Mouse (Mus musculus) MEL (cell line): ENCODE results near the gene Ankrd66. TPM values are rescaled to one million over a fixed set of nuclear protein-coding genes. Genes with fewer than 3 reads are reported as not detected.

Source experiments
- DNase-seq: peaks from one replicate; pipeline ENCODE4 v3.0.0; 2011; ENCODE audit warnings: low read depth, low spot score
- H3K27ac ChIP-seq: 2 replicates; pipeline ENCODE4 v1.5.1; 2012; ENCODE audit warnings: low read depth, mild to moderate bottlenecking, control low read depth, low read length, moderate library complexity; ENCODE audit not compliant: control insufficient read depth
- H3K27me3 ChIP-seq, 2 experiments: fragments of 150-350 bp in 1 of 2; sonication (generic) in 1 of 2; 2 replicates each; pipeline ENCODE4 v1.6.1; 2012; ENCODE audit warnings: low read length in 2 of 2, mild to moderate bottlenecking in 2 of 2, improper control_type of control experiment in 1 of 2, moderate library complexity in 1 of 2; ENCODE audit not compliant: insufficient read depth in 2 of 2, control insufficient read depth in 1 of 2
- H3K36me3 ChIP-seq, 2 experiments: 2 replicates each; pipeline ENCODE4 v1.6.1; 2012 to 2014; ENCODE audit warnings: low read length in 2 of 2, improper control_type of control experiment in 1 of 2, inconsistent platforms in 1 of 2, mild to moderate bottlenecking in 1 of 2; ENCODE audit not compliant: insufficient read depth in 2 of 2, control insufficient read depth in 1 of 2
- H3K4me1 ChIP-seq, 2 experiments: fragments of 150-350 bp in 1 of 2; sonication (generic) in 1 of 2; 2 replicates each; pipeline ENCODE4 v1.6.1; 2012; ENCODE audit warnings: low read length in 2 of 2, improper control_type of control experiment in 1 of 2, mild to moderate bottlenecking in 1 of 2; ENCODE audit not compliant: insufficient read depth in 2 of 2, control insufficient read depth in 1 of 2
- H3K4me3 ChIP-seq, 2 experiments: fragments of 150-350 bp in 1 of 2; sonication (generic) in 1 of 2; 2 replicates each; pipeline ENCODE4 v1.5.1; 2012; ENCODE audit warnings: low read depth in 2 of 2, low read length in 2 of 2, mild to moderate bottlenecking in 2 of 2, moderate library complexity in 2 of 2, control low read depth in 1 of 2, improper control_type of control experiment in 1 of 2; ENCODE audit not compliant: control insufficient read depth in 1 of 2, insufficient read depth in 1 of 2
- H3K79me2 ChIP-seq: 2 replicates; pipeline ENCODE4 v1.6.1; 2012; ENCODE audit warnings: mild to moderate bottlenecking, low read length, moderate library complexity; ENCODE audit not compliant: control insufficient read depth, poor library complexity, insufficient read depth
- H3K9ac ChIP-seq: 2 replicates; pipeline ENCODE4 v1.6.1; 2012; ENCODE audit warnings: low read depth, mild to moderate bottlenecking, control low read depth, low read length, moderate library complexity; ENCODE audit not compliant: control insufficient read depth, poor library complexity, severe bottlenecking
- H3K9me3 ChIP-seq: fragments of 150-350 bp; sonication (generic); replicated peaks from 2 replicates; pipeline ENCODE4 v1.6.1; 2012; ENCODE audit warnings: mild to moderate bottlenecking, low read length, improper control_type of control experiment, moderate library complexity; ENCODE audit not compliant: insufficient read depth
- CHD1 ChIP-seq: IDR thresholded peaks from 2 replicates; pipeline ENCODE4 v1.6.1; 2012; ENCODE audit warnings: low read depth, mild to moderate bottlenecking, inconsistent platforms, low read length, improper control_type of control experiment
- CHD2 ChIP-seq: IDR thresholded peaks from 2 replicates; pipeline ENCODE4 v1.6.1; 2011; ENCODE audit warnings: low read length, improper control_type of control experiment
- CTCF ChIP-seq, 3 experiments: IDR thresholded peaks in 2 of 3; conservative IDR thresholded peaks in 1 of 3; 2 replicates each; pipeline ENCODE4 v1.5.1; 2011 to 2012; ENCODE audit warnings: low read length in 3 of 3, low read depth in 2 of 3, mild to moderate bottlenecking in 2 of 3, improper control_type of control experiment in 1 of 3, inconsistent platforms in 1 of 3, mixed read lengths in 1 of 3, moderate library complexity in 1 of 3; ENCODE audit not compliant: control insufficient read depth in 1 of 3, insufficient read depth in 1 of 3, poor library complexity in 1 of 3, severe bottlenecking in 1 of 3
- EP300 ChIP-seq, 2 experiments: IDR thresholded peaks; 2 replicates each; pipeline ENCODE4 v1.6.1; 2011; ENCODE audit warnings: improper control_type of control experiment in 2 of 2, low read length in 2 of 2, low read depth in 1 of 2, mild to moderate bottlenecking in 1 of 2
- GABPA ChIP-seq: IDR thresholded peaks from 2 replicates; pipeline ENCODE4 v1.6.1; 2012; ENCODE audit warnings: low read depth, mild to moderate bottlenecking, inconsistent platforms, low read length, improper control_type of control experiment, moderate library complexity
- GATA1 ChIP-seq: IDR thresholded peaks from 2 replicates; pipeline ENCODE4 v1.6.1; 2011; ENCODE audit warnings: low read depth, low read length, improper control_type of control experiment
- MEF2A ChIP-seq: IDR thresholded peaks from 2 replicates; pipeline ENCODE4 v1.6.1; 2014; ENCODE audit warnings: low read depth, mild to moderate bottlenecking, inconsistent platforms, low read length, improper control_type of control experiment; ENCODE audit not compliant: poor library complexity, insufficient replicate concordance, severe bottlenecking; ENCODE audit errors: extremely low read depth
- MXI1 ChIP-seq: IDR thresholded peaks from 2 replicates; pipeline ENCODE4 v1.6.1; 2011; ENCODE audit warnings: mild to moderate bottlenecking, low read depth, low read length, improper control_type of control experiment
- NELFE ChIP-seq: IDR thresholded peaks from 2 replicates; pipeline ENCODE4 v1.6.1; 2011; ENCODE audit warnings: low read depth, low read length, improper control_type of control experiment
- NRF1 ChIP-seq: IDR thresholded peaks from 2 replicates; pipeline ENCODE4 v1.6.1; 2014; ENCODE audit warnings: low read depth, mild to moderate bottlenecking, inconsistent platforms, low read length, improper control_type of control experiment, moderate library complexity; ENCODE audit not compliant: poor library complexity, insufficient read depth, severe bottlenecking
- POLR2A ChIP-seq, 2 experiments: IDR thresholded peaks; 2 replicates each; pipeline ENCODE4 v1.6.1; 2011 to 2012; ENCODE audit warnings: low read length in 2 of 2, mild to moderate bottlenecking in 2 of 2, control low read depth in 1 of 2, improper control_type of control experiment in 1 of 2, low read depth in 1 of 2, moderate library complexity in 1 of 2; ENCODE audit not compliant: control insufficient read depth in 1 of 2, insufficient read depth in 1 of 2, poor library complexity in 1 of 2
- POLR2AphosphoS2 ChIP-seq: IDR thresholded peaks from 2 replicates; pipeline ENCODE4 v1.6.1; 2011; ENCODE audit warnings: low read length, improper control_type of control experiment
- SMC3 ChIP-seq: IDR thresholded peaks from 2 replicates; pipeline ENCODE4 v1.6.1; 2011; ENCODE audit warnings: low read depth, low read length, improper control_type of control experiment
- TCF12 ChIP-seq: IDR thresholded peaks from 2 replicates; pipeline ENCODE4 v1.6.1; 2014; ENCODE audit warnings: low read depth, mild to moderate bottlenecking, inconsistent platforms, low read length, improper control_type of control experiment, moderate library complexity
- ZC3H11A ChIP-seq: IDR thresholded peaks from 2 replicates; pipeline ENCODE4 v1.6.1; 2012; ENCODE audit warnings: low read depth, mild to moderate bottlenecking, inconsistent platforms, low read length, improper control_type of control experiment
- ZKSCAN1 ChIP-seq: IDR thresholded peaks from 2 replicates; pipeline ENCODE4 v1.6.1; 2012; ENCODE audit warnings: low read depth, mild to moderate bottlenecking, inconsistent platforms, low read length, improper control_type of control experiment, moderate library complexity
- ZMIZ1 ChIP-seq: IDR thresholded peaks from 2 replicates; pipeline ENCODE4 v1.6.1; 2012; ENCODE audit warnings: low read depth, mild to moderate bottlenecking, inconsistent platforms, low read length, improper control_type of control experiment, moderate library complexity
- polyA plus RNA-seq, 2 experiments: library from polyadenylated mRNA; stranded (reverse) in 1 of 2; unstranded in 1 of 2; fragments of >175 nt in 1 of 2; fragments of >200 nt in 1 of 2; gene quantifications; 2 replicates each; pipeline versions ENCODE4 v1.2.1 to v1.2.4; 2012; ENCODE audit warnings: low replicate concordance in 2 of 2, low read depth in 1 of 2; ENCODE audit not compliant: insufficient read length in 2 of 2, insufficient read depth in 1 of 2, missing spikeins in 1 of 2
- total RNA-seq: library from RNA; depleted of rRNA; stranded (reverse); fragments of 300-350 nt; gene quantifications from 2 replicates; pipeline ENCODE4 v1.2.3, GENCODE M21; 2012

The Ankrd66 gene
- total and polyA plus RNA-seq, 3 experiments = not detected

DNA sequence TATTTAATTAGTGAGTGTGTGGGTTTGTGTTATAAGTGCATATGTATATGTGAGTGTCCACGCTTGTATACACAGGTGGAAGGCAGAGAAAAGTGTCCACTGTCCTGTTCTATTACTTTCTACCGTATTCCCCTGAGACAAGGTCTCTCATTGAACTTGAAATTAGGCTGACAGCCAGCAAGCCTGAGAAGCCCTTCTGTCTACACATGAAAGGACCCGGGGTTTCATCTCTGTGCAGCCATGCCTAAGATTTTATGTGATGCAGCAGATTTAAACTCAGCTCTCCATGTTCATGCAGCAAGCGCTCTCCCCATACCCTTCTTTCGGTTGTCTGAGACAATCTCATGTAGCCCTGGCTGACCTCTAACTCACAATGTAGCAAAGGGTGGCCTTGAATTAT, 47.1 kb upstream of the Ankrd66 start:
- TF ChIP-seq ZKSCAN1 = no peak
- TF ChIP-seq SMC3 = no peak
- no peak for TF ChIP-seq NELFE
- TF ChIP-seq NRF1 = no peak
- TF ChIP-seq GABPA = no peak
- TF ChIP-seq CHD1 = no peak
- TF ChIP-seq CTCF (IDR thresholded peaks at IDR 0.05 in 2 of 3, conservative IDR thresholded peaks at IDR 0.05 in 1 of 3; ENCODE audit: control insufficient read depth in 1 of 3, insufficient read depth in 1 of 3, low read depth in 2 of 3, low read length in 3 of 3, poor library complexity in 1 of 3, severe bottlenecking in 1 of 3) = no peak
- no peak for TF ChIP-seq EP300 (IDR thresholded peaks at IDR 0.05; ENCODE audit: low read depth in 1 of 2, low read length in 2 of 2)
- TF ChIP-seq CHD2 = no peak
- no peak for TF ChIP-seq POLR2AphosphoS2
- no peak for TF ChIP-seq MXI1
- TF ChIP-seq TCF12 = no peak
- no peak for TF ChIP-seq MEF2A
- H3K36me3 ChIP-seq = no peaks in the 10 kb centered on the region
- no peaks in the 10 kb centered on the region for H3K9me3 ChIP-seq
- DNase-seq = no peak
- H3K27ac ChIP-seq = no peak overlapping the region
- no peaks in the 10 kb centered on the region for H3K79me2 ChIP-seq
- H3K27me3 ChIP-seq = no peaks in the 10 kb centered on the region
- H3K9ac ChIP-seq = no peak overlapping the region
- no peak overlapping the region for H3K4me3 ChIP-seq
- no peaks in the 10 kb centered on the region for H3K4me1 ChIP-seq

DNA sequence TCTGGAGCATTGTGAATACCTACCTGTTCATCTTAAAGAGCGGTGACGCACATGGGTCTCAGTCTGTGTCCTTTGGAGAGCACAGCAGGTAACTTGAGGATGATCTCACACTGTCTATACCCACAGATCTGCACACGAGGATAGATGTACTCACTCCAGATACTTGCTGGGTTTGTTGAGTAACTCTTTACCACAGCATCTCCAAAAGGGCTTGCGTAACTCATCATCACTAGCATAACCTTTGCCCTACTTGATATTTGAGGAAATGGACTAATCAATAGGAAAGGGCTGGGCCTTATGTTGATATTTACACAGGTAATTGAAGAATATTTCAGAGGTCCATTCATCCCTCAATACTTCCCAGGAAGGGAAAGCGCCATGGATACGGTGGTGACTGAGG, 46.3 kb upstream of the Ankrd66 start:
- TF ChIP-seq NRF1 = no peak
- no peak for TF ChIP-seq GATA1
- TF ChIP-seq POLR2A (IDR thresholded peaks at IDR 0.05; ENCODE audit: control insufficient read depth in 1 of 2, insufficient read depth in 1 of 2, low read depth in 1 of 2, low read length in 2 of 2, poor library complexity in 1 of 2) = no peak
- no peak for TF ChIP-seq POLR2AphosphoS2
- TF ChIP-seq ZMIZ1 = no peak
- no peak for TF ChIP-seq CTCF (IDR thresholded peaks at IDR 0.05 in 2 of 3, conservative IDR thresholded peaks at IDR 0.05 in 1 of 3; ENCODE audit: control insufficient read depth in 1 of 3, insufficient read depth in 1 of 3, low read depth in 2 of 3, low read length in 3 of 3, poor library complexity in 1 of 3, severe bottlenecking in 1 of 3)
- no peak for TF ChIP-seq EP300 (IDR thresholded peaks at IDR 0.05; ENCODE audit: low read depth in 1 of 2, low read length in 2 of 2)
- no peak for TF ChIP-seq MEF2A
- no peak for TF ChIP-seq ZC3H11A
- Histone ChIP-seq H3K27me3 (no peaks in the 10 kb centered on the region), H3K4me1 (no peaks in the 10 kb centered on the region), H3K4me3 (no peak overlapping the region), H3K36me3 (no peaks in the 10 kb centered on the region), H3K9ac (no peak overlapping the region), H3K27ac (no peak overlapping the region), H3K79me2 (no peaks in the 10 kb centered on the region), H3K9me3 (no peaks in the 10 kb centered on the region)
- no peak for DNase-seq
